Mouse (Mus musculus) stomach, postnatal 0 days (tissue): ENCODE data around the gene Pfkfb3.

ENCODE experiments used
- CTCF ChIP-seq: IDR thresholded peaks from 2 replicates; pipeline ENCODE4 v1.5.1; 2016; ENCODE audit warnings: antibody characterized with exemption, low read depth, mild to moderate bottlenecking, moderate library complexity
- EP300 ChIP-seq: optimal IDR thresholded peaks from 2 replicates; pipeline ENCODE3; 2016; ENCODE audit warnings: antibody characterized with exemption

GRCm38 (mm10) chr2:11447865-11448264 is 106.0 kb downstream of the Pfkfb3 start:
- no peak for TF ChIP-seq CTCF
- no peak for TF ChIP-seq EP300
